Mouse (Mus musculus) A20 (cell line): Measurements from ENCODE around the gene Selenon.

Experiments used
- DNase-seq: peaks from one replicate; pipeline ENCODE4 v3.0.0-alpha.2; 2011; ENCODE audit warnings: low read depth, low spot score

Gene Selenon

GRCm38 (mm10) chr4:134551494-134552316 is at the start of gene Selenon:
TSS of gene Selenon (minus strand) at chr4:134552166.
- no peak for DNase-seq

GRCm38 (mm10) chr4:134601404-134601803 is 49.4 kb upstream of the Selenon start:
- DNase-seq, result no peak

GRCm38 (mm10) chr4:134600777-134601176 is 48.8 kb upstream of the Selenon start:
- DNase-seq, result no peak

- no peak for DNase-seq
Measured at GRCm38 (mm10) chr4:134600060-134600459, 48.1 kb upstream of the Selenon start.

GRCm38 (mm10) chr4:134596816-134597692 is 45.1 kb upstream of the Selenon start:
- no peak for DNase-seq

- peak; percentile 55 for DNase-seq
Measured at GRCm38 (mm10) chr4:134594731-134595439, 42.9 kb upstream of the Selenon start.

GRCm38 (mm10) chr4:134592442-134592841 is 40.5 kb upstream of the Selenon start:
- DNase-seq, result no peak

- DNase-seq, result no peak
Measured at GRCm38 (mm10) chr4:134591506-134592061, 39.6 kb upstream of the Selenon start.

GRCm38 (mm10) chr4:134590227-134590926 is 38.4 kb upstream of the Selenon start:
- peak; percentile 45 for DNase-seq

GRCm38 (mm10) chr4:134589786-134590185 is 37.8 kb upstream of the Selenon start:
- no peak for DNase-seq

GRCm38 (mm10) chr4:134588951-134589350 is 37.0 kb upstream of the Selenon start:
- DNase-seq, result no peak

- DNase-seq, result peak; percentile 68
Measured at GRCm38 (mm10) chr4:134588287-134588686, 36.3 kb upstream of the Selenon start.

GRCm38 (mm10) chr4:134587636-134588197 is 35.8 kb upstream of the Selenon start:
- DNase-seq, result no peak

GRCm38 (mm10) chr4:134586631-134587030 is 34.7 kb upstream of the Selenon start:
- DNase-seq, result no peak

- no peak for DNase-seq
Measured at GRCm38 (mm10) chr4:134586126-134586525, 34.2 kb upstream of the Selenon start.

GRCm38 (mm10) chr4:134583513-134583912 is 31.5 kb upstream of the Selenon start:
- no peak for DNase-seq

- DNase-seq, result no peak
Measured at GRCm38 (mm10) chr4:134581365-134581764, 29.4 kb upstream of the Selenon start.

- DNase-seq, result no peak
Measured at GRCm38 (mm10) chr4:134580351-134581148, 28.6 kb upstream of the Selenon start.

- DNase-seq, result no peak
Measured at GRCm38 (mm10) chr4:134579620-134580019, 27.7 kb upstream of the Selenon start.

GRCm38 (mm10) chr4:134579212-134579611 is 27.2 kb upstream of the Selenon start:
- DNase-seq, result peak; percentile 87
